Mouse (Mus musculus) ES-E14 (cell line): ENCODE measurements around the gene Ankrd40. TPM values are rescaled to one million over a fixed set of nuclear protein-coding genes. Genes with fewer than 3 reads are reported as not detected.

Source experiments
- DNase-seq: peaks from one replicate; pipeline ENCODE4 v3.0.0-alpha.2; 2013; ENCODE audit warnings: low read depth, low spot score
- H3K27ac ChIP-seq: 2 replicates; pipeline ENCODE4 v1.5.1; 2012; ENCODE audit warnings: low read depth, mild to moderate bottlenecking, low read length, moderate library complexity, mixed read lengths; ENCODE audit not compliant: poor library complexity, insufficient read depth, severe bottlenecking
- H3K36me3 ChIP-seq: 2 replicates; pipeline ENCODE4 v1.6.1; 2012; ENCODE audit warnings: mild to moderate bottlenecking, low read length, moderate library complexity, mixed read lengths; ENCODE audit not compliant: control insufficient read depth, poor library complexity, insufficient read depth, severe bottlenecking
- H3K4me1 ChIP-seq, 2 experiments: fragments of 150-350 bp in 1 of 2; sonication (generic) in 1 of 2; 2 replicates each; pipeline ENCODE4 v1.6.1; 2012; ENCODE audit warnings: low read length in 2 of 2, mild to moderate bottlenecking in 1 of 2, mixed read lengths in 1 of 2; ENCODE audit not compliant: control insufficient read depth in 2 of 2, insufficient read depth in 2 of 2, poor library complexity in 1 of 2
- H3K4me3 ChIP-seq, 2 experiments: fragments of 150-350 bp in 1 of 2; sonication (generic) in 1 of 2; 2 replicates each; pipeline ENCODE4 v1.5.1; 2012; ENCODE audit warnings: low read length in 2 of 2, low read depth in 1 of 2, mild to moderate bottlenecking in 1 of 2, mixed read lengths in 1 of 2; ENCODE audit not compliant: insufficient read depth in 1 of 2, poor library complexity in 1 of 2, severe bottlenecking in 1 of 2
- H3K9ac ChIP-seq: 2 replicates; pipeline ENCODE4 v1.6.1; 2012; ENCODE audit warnings: low read depth, mild to moderate bottlenecking, low read length, mixed read lengths; ENCODE audit not compliant: poor library complexity, insufficient read depth, severe bottlenecking
- H3K9me3 ChIP-seq: fragments of 150-350 bp; sonication (generic); 2 replicates; pipeline ENCODE4 v1.6.1; 2012; ENCODE audit warnings: low read depth, mild to moderate bottlenecking, low read length; ENCODE audit not compliant: control insufficient read depth, insufficient read depth
- CHD2 ChIP-seq: IDR thresholded peaks from 2 replicates; pipeline ENCODE4 v1.6.1; 2014; ENCODE audit warnings: mild to moderate bottlenecking, low read depth, low read length, inconsistent platforms
- HCFC1 ChIP-seq: IDR thresholded peaks from 2 replicates; pipeline ENCODE4 v1.6.1; 2012; ENCODE audit warnings: low read length, inconsistent platforms, borderline replicate concordance; ENCODE audit not compliant: insufficient read depth
- MAFK ChIP-seq: IDR thresholded peaks from 2 replicates; pipeline ENCODE4 v1.6.1; 2014; ENCODE audit warnings: mild to moderate bottlenecking, low read depth, low read length, inconsistent platforms; ENCODE audit not compliant: insufficient read depth
- ZC3H11A ChIP-seq: IDR thresholded peaks from 2 replicates; pipeline ENCODE4 v1.6.1; 2012; ENCODE audit warnings: low read depth, mild to moderate bottlenecking, inconsistent platforms, low read length, borderline replicate concordance
- ZNF384 ChIP-seq: IDR thresholded peaks from 2 replicates; pipeline ENCODE4 v1.6.1; 2012; ENCODE audit warnings: low read depth, low read length, inconsistent platforms
- in situ Hi-C, 2 experiments: fragments of 600-800 bp; cut with MboI; formaldehyde crosslinking; loops; one replicate each; pipeline ENCODE4 v1.15.1; 2025; ENCODE audit warnings: low sequenced_read_pairs in 2 of 2, inconsistent platforms in 1 of 2; ENCODE audit not compliant: unreplicated experiment in 2 of 2
- total RNA-seq: library from RNA; depleted of rRNA; stranded (reverse); fragments of 300-350 nt; gene quantifications from 2 replicates; pipeline ENCODE4 v1.2.3, GENCODE M21; 2012

Ankrd40 gene
- total RNA-seq, 1 experiment: 42.7 TPM

GRCm38 (mm10) chr11:94363690-94364089, 35.9 kb downstream of the Ankrd40 start:
- Histone ChIP-seq H3K9ac (no peak overlapping the region), H3K27ac (no peak overlapping the region), H3K36me3 (no peaks in the 10 kb centered on the region), H3K9me3 (no peaks in the 10 kb centered on the region), H3K4me3 (no peak overlapping the region), H3K4me1 (peaks cover 0 to under 1% of the 10 kb centered on the region in 2 experiments; a peak in 1 of 4 replicates)
- no peak for TF ChIP-seq MAFK
- no peak for TF ChIP-seq HCFC1
- TF ChIP-seq ZC3H11A: no peak
- TF ChIP-seq ZNF384: no peak
- no peak for TF ChIP-seq CHD2
- in situ Hi-C loops: no loop called here
- no peak for DNase-seq

GRCm38 (mm10) chr11:94365340-94365739, 37.5 kb downstream of the Ankrd40 start:
- no peak overlapping the region for H3K9ac ChIP-seq
- H3K27ac ChIP-seq: no peak overlapping the region
- no peak for DNase-seq
- no peak for TF ChIP-seq ZNF384
- TF ChIP-seq MAFK: no peak
- TF ChIP-seq CHD2: no peak
- TF ChIP-seq HCFC1: no peak
- no peak for TF ChIP-seq ZC3H11A
- no peaks in the 10 kb centered on the region for H3K36me3 ChIP-seq
- H3K4me3 ChIP-seq: no peak overlapping the region
- no peaks in the 10 kb centered on the region for H3K9me3 ChIP-seq
- in situ Hi-C loops: no loop called here
- H3K4me1 ChIP-seq: no peaks in the 10 kb centered on the region

- Histone ChIP-seq H3K36me3 (no peaks in the 10 kb centered on the region), H3K9me3 (no peaks in the 10 kb centered on the region), H3K4me3 (no peak overlapping the region), H3K27ac (no peak overlapping the region), H3K9ac (no peak overlapping the region), H3K4me1 (no peaks in the 10 kb centered on the region)
- in situ Hi-C loops: no loop called here
- DNase-seq: no peak
- TF ChIP-seq ZC3H11A (no peak), MAFK (no peak), HCFC1 (no peak), ZNF384 (no peak), CHD2 (no peak)
Measured at GRCm38 (mm10) chr11:94369981-94370380, 42.2 kb downstream of the Ankrd40 start.

- Histone ChIP-seq H3K4me3 (no peak overlapping the region), H3K9me3 (no peaks in the 10 kb centered on the region), H3K27ac (no peak overlapping the region), H3K36me3 (no peaks in the 10 kb centered on the region), H3K4me1 (no peaks in the 10 kb centered on the region), H3K9ac (no peak overlapping the region)
- in situ Hi-C loops: no loop called here
- TF ChIP-seq MAFK: no peak
- no peak for TF ChIP-seq HCFC1
- TF ChIP-seq CHD2: no peak
- TF ChIP-seq ZC3H11A: no peak
- TF ChIP-seq ZNF384: no peak
- DNase-seq: no peak
Measured at GRCm38 (mm10) chr11:94370809-94371208, 43.0 kb downstream of the Ankrd40 start.

GRCm38 (mm10) chr11:94374276-94374948, 46.6 kb downstream of the Ankrd40 start:
- Histone ChIP-seq H3K4me3 (no peak overlapping the region), H3K27ac (no peak overlapping the region), H3K9ac (no peak overlapping the region), H3K9me3 (no peaks in the 10 kb centered on the region), H3K4me1 (no peaks in the 10 kb centered on the region), H3K36me3 (no peaks in the 10 kb centered on the region)
- DNase-seq: no peak
- in situ Hi-C loops: no loop called here
- TF ChIP-seq ZC3H11A (no peak), HCFC1 (no peak), CHD2 (no peak), MAFK (no peak), ZNF384 (no peak)
